Mouse (Mus musculus): ENCODE results near the gene Rpl12.

The Rpl12 gene

DNA sequence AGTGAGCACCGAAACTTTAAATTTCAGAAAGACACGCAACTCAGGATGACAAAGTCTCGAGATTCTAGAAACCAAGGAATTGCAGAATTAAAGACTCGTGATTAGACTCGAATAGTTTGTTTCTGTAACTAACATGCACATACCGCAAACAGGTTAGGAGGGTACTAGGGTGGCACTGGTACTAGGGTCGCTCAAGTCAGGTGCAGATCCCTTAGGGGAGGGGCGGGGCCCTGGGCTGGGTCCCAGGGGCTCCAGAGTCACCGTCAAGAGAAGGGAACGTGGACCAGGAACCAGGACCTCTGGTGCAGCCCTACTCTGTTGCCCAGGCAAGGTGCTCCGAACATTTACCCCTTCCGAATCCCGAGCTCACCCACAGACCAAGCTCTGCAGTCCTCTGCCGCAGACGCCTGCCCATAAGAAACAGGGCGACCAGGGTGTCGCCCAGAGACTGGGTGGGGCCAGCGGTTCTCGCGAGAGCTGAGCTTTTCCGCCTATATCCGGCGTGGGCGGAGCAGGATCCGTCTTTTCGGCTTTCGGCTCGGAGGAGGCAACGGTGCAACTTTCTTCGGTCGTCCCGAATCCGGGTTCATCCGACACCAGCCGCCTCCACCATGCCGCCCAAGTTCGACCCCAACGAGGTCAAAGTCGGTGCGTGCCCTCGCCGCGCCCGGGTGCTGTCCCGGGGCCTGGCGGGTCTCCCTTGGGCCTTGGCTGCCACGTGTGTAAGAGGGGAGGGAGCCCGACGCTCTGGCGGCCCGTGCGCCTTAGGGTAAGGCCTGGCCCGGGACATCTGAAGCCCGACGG, at the start of gene Rpl12, which contains the start of gene Lrsam1:
TSS of gene Rpl12 (plus strand) at position 368 of the 804 bp plus-strand sequence.
TSS of gene Lrsam1 (minus strand) at position 423 of the 804 bp plus-strand sequence.
- DNase-seq (ENCODE audit: low spot score) = peak; percentile 92

DNA sequence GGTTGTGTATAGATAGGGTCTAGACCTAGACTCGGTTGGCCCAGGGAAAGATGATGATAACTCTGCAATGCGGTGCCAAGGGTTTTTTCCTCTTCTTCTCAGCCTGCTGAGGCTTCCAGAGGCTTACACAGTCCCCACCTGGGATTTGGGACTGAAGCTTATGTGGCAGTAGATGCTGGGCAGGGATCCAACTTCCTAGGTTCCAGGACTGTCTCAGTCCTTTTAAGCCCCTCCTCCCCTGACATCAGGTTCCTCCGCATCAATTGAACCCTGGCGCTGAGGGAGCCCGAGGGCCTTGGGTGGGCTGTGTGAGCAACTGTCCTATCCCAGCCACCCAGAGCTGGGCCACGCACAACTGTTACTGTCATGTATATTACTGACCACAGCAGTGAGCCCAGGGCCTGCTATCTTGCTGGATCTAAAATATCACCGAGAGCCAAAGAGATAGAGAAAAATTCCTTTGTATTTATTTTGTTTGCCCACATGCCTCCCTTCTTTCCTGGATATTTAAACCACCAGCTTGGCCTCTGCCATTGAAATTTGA, 49.6 kb upstream of the Rpl12 start:
- DNase-seq (ENCODE audit: low spot score) = no peak

DNA sequence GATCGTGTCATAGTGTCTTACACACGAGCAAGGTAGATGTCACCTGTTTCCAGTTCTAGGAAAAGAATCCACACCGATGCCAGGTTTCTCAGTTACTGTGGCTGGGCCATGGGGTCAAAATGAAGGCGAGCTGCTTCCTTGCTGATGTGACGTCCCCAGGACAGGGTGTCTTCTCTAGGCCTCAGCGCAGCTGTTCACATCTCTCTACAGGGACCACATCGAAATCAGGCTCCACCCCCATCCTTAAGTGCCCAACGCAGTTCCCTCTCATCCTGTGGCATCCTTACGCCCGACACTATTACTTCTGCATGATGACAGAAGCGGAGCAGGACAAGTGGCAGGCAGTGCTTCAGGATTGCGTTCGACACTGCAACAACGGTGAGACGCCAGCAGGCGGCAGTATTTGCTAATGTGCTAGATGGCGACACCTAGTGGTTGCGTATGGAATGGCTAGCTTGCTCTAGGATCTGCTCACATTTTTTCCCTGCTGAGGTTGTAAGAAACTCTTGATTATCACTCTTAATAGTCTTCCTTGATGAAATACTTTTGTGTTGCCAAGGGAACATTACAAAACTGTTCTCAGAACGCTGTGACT, 49.1 kb upstream of the Rpl12 start:
- peak; percentile 79 for DNase-seq (ENCODE audit: low spot score)

DNA sequence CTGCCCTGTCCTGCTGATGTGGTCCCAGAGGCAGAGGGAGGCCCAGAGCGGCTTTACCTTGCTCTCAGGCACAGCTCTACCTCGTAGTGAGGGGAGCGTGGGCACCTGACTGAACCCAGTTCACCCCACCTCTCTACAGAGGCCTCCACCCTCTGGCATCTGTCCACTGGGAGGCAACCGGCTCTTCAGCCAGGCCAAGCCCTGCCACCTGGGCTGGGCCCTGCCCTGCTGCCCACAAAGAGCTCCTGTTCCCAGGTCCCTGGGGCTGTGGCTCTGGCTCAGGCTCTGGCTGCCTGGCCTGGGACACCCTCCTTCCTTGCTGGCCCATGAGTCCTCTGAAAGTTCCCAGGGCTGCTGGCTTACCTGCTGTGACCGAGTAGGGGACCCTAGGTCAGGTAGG, 47.0 kb upstream of the Rpl12 start:
- no peak for DNase-seq (ENCODE audit: low spot score)

GRCm38 (mm10) chr2:32914896-32915295, 46.5 kb upstream of the Rpl12 start:
- DNase-seq (ENCODE audit: low spot score) = peak; percentile 56

DNA sequence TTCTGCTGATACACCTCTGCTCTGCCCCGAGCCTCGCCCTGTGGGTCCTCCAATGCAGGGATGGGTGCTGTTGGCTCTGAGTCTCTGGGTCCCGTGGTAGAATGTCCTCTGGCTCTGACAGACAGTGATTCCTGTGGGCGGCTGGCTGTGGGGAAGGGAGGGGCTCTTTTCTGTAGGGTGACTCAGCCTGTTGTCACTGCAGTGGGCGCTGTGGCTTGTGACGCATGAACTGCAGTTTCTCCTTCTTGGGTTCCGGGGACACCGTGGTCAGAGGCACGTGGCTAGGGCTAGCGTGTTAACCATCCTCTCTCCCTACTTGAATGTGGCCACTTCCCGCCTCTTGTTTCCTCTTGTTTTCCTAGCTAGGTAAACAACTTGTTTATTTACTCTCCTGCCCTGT, 43.8 kb upstream of the Rpl12 start:
- DNase-seq (ENCODE audit: low spot score) = no peak

DNA sequence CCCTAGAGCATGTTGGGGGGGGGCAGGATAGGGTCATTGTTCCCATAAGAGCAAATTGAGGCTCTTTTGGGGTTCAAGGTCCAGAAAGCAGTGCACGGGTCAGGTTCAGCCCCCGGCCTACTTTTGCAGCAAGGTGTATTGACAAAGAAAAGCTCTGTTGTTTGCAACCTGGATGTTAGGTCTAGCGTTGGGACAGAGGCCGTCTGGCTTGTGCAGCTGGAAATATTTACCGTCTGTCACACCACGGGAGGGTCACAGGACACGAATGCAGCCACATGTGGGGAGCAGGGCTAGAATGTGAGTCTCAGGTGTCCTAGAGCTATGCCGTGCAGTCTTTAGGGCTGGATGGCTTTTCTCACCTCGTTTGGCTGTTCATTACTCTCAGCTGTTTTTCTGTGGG, 43.0 kb upstream of the Rpl12 start:
- DNase-seq (ENCODE audit: low spot score) = no peak

GRCm38 (mm10) chr2:32921235-32921634, 40.1 kb upstream of the Rpl12 start:
- DNase-seq (ENCODE audit: low spot score) = no peak

GRCm38 (mm10) chr2:32921801-32922380, 39.5 kb upstream of the Rpl12 start:
- no peak for DNase-seq (ENCODE audit: low spot score)

GRCm38 (mm10) chr2:32922564-32922963, 38.8 kb upstream of the Rpl12 start:
- DNase-seq (ENCODE audit: low spot score) = no peak

DNA sequence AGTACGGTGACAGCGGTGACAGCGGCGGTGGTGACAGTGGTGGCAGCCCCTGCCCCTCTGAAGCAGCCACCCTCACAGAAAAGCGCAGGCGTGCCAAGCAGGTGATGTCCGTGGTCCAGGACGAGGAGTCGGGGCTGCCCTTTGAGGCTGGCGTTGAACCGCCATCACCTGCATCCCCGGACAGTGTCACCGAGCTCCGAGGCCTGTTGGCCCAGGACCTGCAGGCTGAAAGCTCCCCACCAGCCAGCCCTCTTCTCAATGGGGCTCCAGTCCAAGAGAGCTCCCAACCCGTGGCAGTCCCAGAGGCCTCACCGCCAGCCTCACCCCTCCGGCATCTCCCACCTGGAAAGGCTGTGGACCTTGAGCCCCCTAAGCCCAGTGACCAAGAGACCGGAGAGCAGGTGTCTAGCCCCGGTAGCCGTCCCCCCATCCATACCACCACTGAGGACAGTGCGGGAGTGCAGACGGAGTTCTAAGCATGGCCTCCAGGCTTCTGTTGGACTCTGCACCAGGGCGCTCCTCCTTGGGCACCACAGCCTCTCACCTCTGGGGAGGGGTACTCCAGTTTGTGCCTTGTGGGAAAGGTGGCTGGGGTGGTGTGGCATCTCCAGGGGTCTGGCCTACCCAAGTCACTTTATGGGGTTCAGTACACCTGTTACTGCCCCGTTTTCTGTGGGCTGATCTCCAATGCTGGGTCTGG, 37.7 kb upstream of the Rpl12 start:
- DNase-seq (ENCODE audit: low spot score) = no peak

- DNase-seq (ENCODE audit: low spot score) = no peak
These were observed 37.0 kb upstream of the Rpl12 start for GRCm38 (mm10) chr2:32924306-32924844.

- DNase-seq (ENCODE audit: low spot score) = no peak
These were observed 34.9 kb upstream of the Rpl12 start for GRCm38 (mm10) chr2:32926330-32927075.

DNA sequence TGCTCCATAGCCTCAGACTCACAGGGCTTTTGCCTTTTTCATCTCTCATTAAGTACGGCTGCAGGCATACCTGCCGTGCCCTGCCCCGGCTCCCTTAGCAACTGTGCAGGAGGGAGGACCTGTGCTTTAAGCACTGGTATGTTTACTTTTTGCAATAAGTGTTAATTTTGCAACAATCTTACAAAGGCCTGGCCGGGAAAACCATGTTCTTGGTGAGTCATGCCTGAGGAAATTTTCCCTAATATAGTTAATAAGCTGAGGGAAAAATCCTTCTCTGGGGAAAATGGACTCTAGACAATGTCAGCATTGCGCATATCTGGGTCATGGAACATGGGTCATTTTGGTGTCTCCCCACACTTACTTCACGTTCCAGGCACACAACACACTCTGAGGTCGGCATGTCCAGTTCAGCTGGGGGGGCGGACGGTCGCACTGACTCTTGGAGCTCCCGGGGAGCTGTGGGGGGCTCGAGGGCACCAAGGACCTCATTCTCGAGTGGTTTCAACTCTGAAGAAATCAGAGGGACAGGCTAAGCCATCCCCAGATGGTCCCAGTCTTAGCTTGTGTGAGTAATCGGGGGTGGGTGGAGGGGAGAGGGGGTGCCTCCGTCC, 33.6 kb upstream of the Rpl12 start:
- DNase-seq (ENCODE audit: low spot score) = no peak

DNA sequence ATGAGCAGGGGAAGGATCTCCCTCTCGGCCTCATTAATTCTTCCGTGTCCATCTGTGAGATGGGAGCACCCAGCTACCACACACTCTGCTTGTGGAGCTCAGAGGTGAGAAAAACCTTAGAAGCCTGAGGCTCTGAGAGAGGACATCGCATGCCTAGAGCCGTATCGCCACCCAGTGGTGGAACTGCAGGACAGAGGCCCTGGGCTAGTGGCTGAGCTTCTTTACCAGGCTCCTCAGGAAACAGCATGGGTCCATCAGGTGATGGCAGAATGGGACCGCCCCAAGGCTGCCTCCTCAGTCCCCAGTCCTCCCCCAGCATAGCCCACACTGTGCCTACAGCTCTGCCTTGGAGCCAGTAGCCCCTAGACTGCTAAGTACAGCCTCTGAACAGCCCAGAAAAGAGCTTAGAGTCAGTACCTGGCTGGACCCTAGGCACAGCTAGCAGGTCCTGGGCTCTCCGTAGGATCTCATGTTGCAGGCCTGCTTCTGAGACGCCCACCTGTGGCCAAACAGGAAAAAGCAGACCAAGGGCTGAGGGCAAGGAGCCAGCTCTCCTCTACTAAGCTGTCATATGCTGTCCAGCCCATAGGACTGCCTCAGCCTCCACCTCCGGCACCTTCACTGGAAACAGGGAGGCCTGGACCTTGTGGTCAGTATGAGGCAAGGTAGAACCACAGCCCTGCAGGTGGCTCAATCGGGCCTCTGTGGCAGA, 33.0 kb upstream of the Rpl12 start:
- peak; percentile 48 for DNase-seq (ENCODE audit: low spot score)

DNA sequence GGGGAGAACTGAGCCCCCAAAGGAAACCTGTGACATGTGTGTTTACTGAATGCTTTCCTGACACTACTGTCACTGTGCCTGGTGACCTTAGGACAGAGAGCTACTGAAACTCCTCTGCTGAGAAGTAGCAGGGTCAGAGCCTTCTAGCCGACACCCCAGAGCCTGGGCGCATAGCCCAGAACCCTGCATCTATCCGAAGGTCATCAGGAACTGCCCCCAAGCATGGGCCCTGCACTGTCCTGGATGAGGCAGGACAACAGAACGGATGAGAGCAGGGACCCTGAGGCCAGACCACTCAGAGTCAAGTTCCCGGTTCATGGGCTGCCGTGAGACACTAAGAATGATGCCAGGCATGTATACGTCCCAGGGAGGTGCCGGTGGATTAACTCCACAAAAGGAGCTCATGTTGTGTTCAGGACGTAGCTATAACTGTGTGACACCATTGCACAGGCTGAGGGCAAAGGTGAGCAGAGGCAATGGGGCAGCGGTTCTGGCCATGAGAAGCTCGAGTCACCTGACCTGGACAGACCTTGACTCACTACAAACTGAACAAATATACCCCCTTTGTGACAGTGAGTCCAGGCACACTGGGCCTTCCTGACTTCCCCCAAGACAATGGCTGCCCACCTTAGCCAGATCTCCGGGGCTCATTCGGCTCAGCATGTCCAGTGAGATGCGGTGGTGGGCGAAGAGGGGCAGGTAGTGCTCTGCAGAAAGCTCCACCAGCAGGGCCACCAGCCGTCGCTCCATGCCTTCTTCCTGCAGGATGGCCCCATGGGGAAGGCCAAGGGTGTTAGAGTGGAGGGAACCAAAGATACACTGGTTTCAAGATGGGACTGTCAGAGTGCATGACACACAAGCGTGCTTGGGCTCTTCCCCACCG, 32.2 kb upstream of the Rpl12 start:
- DNase-seq (ENCODE audit: low spot score) = no peak

GRCm38 (mm10) chr2:32931730-32932129, 29.6 kb upstream of the Rpl12 start:
- DNase-seq (ENCODE audit: low spot score) = no peak

GRCm38 (mm10) chr2:32938741-32939140, 22.6 kb upstream of the Rpl12 start:
- DNase-seq (ENCODE audit: low spot score) = no peak

DNA sequence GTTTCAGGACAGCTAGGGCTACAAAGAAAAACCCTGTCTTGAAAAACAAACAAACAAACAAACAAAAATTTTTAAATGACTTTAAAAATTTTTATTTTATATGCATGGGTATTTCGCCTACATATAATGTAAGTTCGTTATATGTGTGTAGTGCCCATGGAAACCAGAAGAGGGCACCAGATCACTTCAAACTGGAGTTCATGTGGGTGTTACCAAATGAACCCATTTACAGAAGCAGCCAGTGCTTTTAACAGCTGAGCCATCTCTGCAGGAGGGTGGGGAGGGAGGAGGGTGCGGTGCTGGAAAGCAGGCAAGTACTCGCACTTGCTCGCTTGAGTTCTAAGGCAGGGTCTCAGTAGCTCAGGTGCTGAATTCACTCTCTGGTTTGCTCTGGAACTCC, 21.9 kb upstream of the Rpl12 start:
- DNase-seq (ENCODE audit: low spot score) = no peak
